Mouse (Mus musculus): ENCODE results near the gene Prr5. TPM values are rescaled to one million over a fixed set of nuclear protein-coding genes. Genes with fewer than 3 reads are reported as not detected.
"Not testable (repeated sequence)": the region's sequence is repeated elsewhere in the genome, so short reads cannot be mapped to it uniquely, and the experiment has no call there.

The Prr5 gene
- polyA plus RNA-seq, 1 experiment from 2014 or later = 18.3 TPM

DNA sequence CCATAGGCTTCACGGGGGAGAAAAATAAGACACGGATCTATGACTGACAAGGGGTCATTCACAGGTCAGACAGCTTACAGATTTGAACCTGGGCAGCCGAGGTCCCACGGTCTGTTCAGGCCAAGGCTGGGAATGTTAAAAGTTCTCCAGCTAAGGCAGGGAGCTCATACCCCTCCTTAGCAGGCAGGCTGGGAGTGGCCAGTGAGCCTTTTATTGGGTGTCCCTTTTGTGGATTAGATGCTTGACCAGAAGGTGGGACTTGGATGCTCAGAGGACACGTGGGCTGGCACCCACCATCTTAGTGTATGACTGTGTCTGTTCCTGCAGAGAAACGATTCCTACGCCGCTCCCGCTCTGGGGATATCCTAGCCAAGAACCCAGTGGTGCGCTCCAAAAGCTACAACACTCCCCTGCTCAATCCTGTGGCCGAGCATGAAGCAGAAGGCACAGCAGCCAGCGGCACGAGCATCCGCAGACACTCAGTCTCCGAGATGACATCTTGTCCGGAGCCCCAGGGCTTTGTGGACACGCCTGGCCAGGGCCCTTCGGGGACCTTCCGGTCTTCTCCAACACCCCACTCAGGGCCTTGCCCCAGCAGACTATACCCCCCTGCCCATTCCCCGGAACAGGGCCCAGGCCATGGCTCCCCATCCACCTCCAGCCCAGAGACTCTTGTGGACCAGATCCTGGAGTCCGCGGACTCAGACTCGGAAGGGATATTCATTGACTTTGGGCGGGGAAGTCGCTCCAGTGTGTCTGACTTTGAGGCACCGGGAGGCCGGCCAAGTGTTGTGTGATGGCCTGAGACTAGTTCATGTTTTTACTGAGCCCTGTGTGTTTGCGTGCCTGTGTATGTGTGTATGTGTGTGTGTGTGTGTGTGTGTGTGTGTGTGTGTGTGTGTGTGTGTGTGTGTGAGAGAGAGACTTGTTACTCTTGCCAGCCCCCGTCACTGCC lies 33.2 kb downstream of the Prr5 start:
- ATAC-seq (ENCODE audit: low FRiP score) = no peak
- H3K9me3 ChIP-seq = no peaks in the 10 kb centered on the region
- H3K4me3 ChIP-seq = no peak overlapping the region
- peaks cover 18% of the 10 kb centered on the region for H3K36me3 ChIP-seq
- 89% methylated on average over 28 of the region's 29 CpGs for WGBS
- H3K4me2 ChIP-seq = no peak overlapping the region
- no peak overlapping the region for H3K9ac ChIP-seq
- no peaks in the 10 kb centered on the region for H3K27me3 ChIP-seq
- 0 out of 2 replicates have a peak, but pooled peaks cover 5% of the 10 kb centered on the region for H3K4me1 ChIP-seq (replicated peaks)
- H3K27ac ChIP-seq = no peak overlapping the region

DNA sequence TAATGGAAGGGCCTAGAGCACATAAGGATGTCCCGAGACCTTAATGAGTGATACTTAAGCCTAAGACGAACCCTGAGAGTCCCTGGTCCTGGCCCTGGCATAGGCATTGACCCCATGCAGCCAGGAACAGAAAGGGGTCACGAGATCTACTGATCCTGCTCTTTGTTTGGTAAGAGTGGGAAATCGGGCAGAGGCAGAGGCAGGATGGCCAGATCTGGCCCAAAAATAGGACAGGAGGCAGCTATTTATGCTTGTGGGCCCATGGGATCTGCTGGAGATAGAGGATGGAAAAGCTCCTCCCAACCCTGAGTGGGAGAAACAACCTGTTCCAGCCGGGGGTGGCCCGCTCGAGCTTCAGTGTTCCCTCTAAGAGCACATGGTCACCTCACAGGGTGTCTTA lies 34.6 kb downstream of the Prr5 start:
- Histone ChIP-seq H3K9me3 (no peaks in the 10 kb centered on the region), H3K27me3 (no peaks in the 10 kb centered on the region), H3K9ac (no peak overlapping the region), H3K4me1 (replicated peaks) (no peaks in the 10 kb centered on the region), H3K4me3 (no peak overlapping the region), H3K4me2 (no peak overlapping the region), H3K36me3 (peaks cover 18% of the 10 kb centered on the region), H3K27ac (no peak overlapping the region)
- 86% methylated on average over 7 of the region's 7 CpGs for WGBS
- ATAC-seq (ENCODE audit: low FRiP score) = no peak

DNA sequence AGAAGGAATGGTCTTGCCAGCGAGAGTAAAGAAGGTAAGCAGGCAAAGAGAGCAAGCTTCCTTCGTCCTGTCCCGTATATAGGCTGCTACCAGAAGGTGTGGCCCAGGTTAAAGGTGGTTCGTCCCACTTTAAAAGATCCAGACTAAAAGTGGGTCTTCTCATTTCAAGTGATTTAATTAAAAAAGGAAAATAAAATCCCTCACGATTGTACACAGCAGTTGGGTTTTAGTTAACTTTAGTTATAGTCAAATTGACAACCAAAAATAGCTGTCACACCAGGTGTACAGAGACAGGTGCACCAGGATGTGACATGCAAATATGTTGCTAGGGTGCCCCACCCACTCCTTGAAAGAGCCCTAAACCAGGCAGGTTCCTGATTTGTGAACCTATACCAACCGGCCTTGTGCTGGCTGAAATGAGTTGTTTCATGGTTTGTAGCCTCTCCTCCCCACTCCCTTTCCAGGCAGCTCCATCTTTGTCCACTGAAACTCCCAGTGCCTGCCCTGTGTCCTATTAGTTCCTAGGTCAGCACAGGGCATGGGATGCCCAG lies 36.0 kb downstream of the Prr5 start:
- Histone ChIP-seq H3K4me3 (no peak overlapping the region), H3K36me3 (peaks cover 9% of the 10 kb centered on the region), H3K9ac (no peak overlapping the region), H3K4me2 (no peak overlapping the region), H3K27me3 (no peaks in the 10 kb centered on the region), H3K9me3 (no peaks in the 10 kb centered on the region), H3K27ac (no peak overlapping the region), H3K4me1 (replicated peaks) (no peaks in the 10 kb centered on the region)
- no peak for ATAC-seq (ENCODE audit: low FRiP score)
- WGBS = 92% methylated on average over 6 of the region's 6 CpGs

DNA sequence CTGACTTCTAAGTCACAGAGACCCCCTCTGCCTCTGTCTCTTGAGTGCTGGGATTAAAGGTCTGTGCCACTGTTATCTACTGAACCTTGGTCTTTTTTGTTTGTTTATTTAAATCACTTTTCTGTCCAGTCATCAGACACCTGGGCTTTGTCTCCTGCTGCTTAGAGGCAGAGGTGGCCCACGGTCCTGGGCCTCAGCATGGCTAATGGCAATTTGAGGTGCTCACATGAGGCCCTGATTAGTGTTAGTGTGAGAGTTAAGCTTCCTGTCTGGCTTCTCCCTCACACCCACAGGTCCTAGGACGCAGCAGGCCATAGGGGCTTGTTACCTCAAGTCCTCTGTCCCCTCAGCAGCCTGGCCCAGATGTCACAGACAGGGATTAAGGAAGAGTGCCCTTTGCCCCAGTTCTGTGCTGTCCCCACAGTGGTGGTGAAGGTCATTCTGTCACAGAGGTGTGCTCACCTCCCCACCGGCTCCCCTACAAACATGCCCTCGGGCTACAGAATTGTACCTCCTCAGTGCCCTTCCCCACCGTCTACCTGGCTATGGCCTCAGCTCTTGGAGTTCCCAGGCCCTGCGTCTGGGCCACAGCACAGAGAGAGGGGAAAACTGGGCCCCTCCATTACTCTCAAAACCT lies 37.7 kb downstream of the Prr5 start:
- H3K9ac ChIP-seq = no peak overlapping the region
- H3K27me3 ChIP-seq = 0 out of 2 replicates have a peak, but pooled peaks cover 4% of the 10 kb centered on the region
- H3K9me3 ChIP-seq = no peaks in the 10 kb centered on the region
- peaks cover 9% of the 10 kb centered on the region for H3K36me3 ChIP-seq
- H3K27ac ChIP-seq = no peak overlapping the region
- no peaks in the 10 kb centered on the region for H3K4me1 ChIP-seq (replicated peaks)
- 84% methylated on average over 6 of the region's 6 CpGs for WGBS
- H3K4me2 ChIP-seq = no peak overlapping the region
- ATAC-seq (ENCODE audit: low FRiP score) = no peak
- H3K4me3 ChIP-seq = no peak overlapping the region

DNA sequence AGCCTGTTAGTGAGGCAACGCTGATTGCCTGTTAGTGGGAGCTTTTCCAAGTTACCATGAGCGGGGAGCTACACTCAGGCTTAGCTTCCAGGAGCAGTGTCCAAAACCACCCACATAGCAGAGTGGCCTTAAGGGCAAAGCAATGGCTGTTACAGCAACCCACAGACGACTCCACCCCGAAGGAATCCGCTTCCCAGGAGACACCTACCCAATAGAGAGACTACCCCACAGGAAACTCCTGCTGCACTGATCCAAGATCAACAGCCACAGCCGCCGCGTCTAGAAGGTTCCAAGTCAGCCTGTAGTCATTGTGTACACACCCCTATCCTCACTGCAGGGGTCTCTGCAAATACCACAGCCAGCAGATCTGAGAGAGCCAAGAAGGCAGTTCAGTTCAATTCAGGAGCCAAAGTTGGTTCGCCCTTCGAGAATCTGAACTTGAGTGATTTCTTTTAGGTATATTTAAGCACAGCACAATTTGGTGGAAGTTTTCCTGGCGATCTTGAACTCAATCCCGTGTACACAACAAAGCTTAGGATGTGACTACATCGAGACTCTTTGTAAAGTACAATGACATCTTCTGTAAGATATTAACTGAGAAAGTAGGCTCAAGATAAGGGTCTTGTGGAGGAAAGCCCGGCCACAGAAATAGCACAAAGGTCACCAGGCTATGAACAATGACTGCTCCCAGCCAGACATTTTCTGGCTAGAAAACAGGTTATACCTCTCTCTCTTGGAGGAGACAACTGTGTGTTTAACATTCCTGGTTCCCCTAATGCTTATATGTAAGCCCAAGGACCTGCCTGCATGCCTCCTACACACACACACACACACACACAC lies 43.4 kb downstream of the Prr5 start:
- Histone ChIP-seq H3K4me1 (replicated peaks) (peaks cover 11% of the 10 kb centered on the region), H3K9ac (no peak overlapping the region), H3K4me3 (no peak overlapping the region), H3K27ac (no peak overlapping the region), H3K9me3 (no peaks in the 10 kb centered on the region), H3K36me3 (no peaks in the 10 kb centered on the region), H3K4me2 (no peak overlapping the region), H3K27me3 (0 out of 2 replicates have a peak, but pooled peaks cover 7% of the 10 kb centered on the region)
- 72% methylated on average over 14 of the region's 14 CpGs for WGBS
- no peak for ATAC-seq (ENCODE audit: low FRiP score)

DNA sequence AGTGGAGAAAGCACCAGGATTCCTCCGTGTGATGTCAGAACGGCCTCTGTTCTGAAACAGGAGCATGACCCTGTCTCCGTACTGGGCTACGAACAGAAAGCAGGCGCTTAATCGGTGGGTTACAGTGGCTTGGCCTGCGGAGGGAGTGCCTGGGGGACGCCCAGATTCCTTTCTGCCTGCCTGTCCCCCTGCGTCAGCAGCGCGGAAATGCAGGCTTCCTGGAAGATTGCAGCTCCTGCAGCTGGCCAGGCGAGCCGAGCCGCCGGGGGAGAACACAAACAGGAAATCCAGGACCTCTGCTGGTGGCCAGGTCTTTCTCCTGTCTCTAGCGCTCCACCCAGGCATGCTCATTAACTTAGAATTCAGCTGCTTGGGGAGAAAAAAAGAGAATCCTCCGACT lies 45.3 kb downstream of the Prr5 start:
- Histone ChIP-seq H3K4me3 (peak overlapping the region; percentile 11; the same call in 1 of the 2 replicates), H3K9me3 (no peaks in the 10 kb centered on the region), H3K4me1 (replicated peaks) (peaks cover 14% of the 10 kb centered on the region), H3K4me2 (peak overlapping the region; percentile 45), H3K27ac (peak overlapping the region; percentile 83), H3K9ac (peak overlapping the region; percentile 49), H3K36me3 (no peaks in the 10 kb centered on the region), H3K27me3 (peaks cover 22% of the 10 kb centered on the region)
- ATAC-seq (ENCODE audit: low FRiP score) = peak; percentile 76
- WGBS = 1% methylated on average over 17 of the region's 17 CpGs

DNA sequence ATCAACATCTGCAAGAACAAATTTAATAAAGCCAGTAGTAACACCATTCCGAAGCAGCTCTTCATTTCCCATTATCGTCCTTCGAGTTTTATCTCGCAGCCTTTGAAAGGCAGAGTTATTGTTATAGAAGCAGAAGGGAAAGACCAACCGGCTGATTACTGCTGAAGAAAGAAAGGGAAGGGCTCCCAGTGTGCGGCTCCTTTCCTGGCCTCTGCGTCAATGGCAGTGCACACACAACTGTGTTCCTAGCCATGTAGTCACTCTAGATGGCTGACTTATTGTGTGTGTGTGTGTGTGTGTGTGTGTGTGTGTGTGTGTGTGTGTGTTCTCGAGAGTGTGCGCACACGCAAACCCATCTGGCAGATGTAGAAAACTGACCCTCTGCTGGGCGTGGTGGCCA lies 45.7 kb downstream of the Prr5 start:
- WGBS = 43% methylated on average over 11 of the region's 11 CpGs
- Histone ChIP-seq H3K36me3 (no peaks in the 10 kb centered on the region), H3K27me3 (peaks cover 26% of the 10 kb centered on the region), H3K27ac (peak overlapping the region; percentile 83), H3K4me3 (peak overlapping the region; percentile 11; the same call in 1 of the 2 replicates), H3K4me1 (replicated peaks) (peaks cover 18% of the 10 kb centered on the region), H3K9me3 (no peaks in the 10 kb centered on the region), H3K9ac (peak overlapping the region; percentile 49), H3K4me2 (peak overlapping the region; percentile 45)
- ATAC-seq (ENCODE audit: low FRiP score) = peak; percentile 39

DNA sequence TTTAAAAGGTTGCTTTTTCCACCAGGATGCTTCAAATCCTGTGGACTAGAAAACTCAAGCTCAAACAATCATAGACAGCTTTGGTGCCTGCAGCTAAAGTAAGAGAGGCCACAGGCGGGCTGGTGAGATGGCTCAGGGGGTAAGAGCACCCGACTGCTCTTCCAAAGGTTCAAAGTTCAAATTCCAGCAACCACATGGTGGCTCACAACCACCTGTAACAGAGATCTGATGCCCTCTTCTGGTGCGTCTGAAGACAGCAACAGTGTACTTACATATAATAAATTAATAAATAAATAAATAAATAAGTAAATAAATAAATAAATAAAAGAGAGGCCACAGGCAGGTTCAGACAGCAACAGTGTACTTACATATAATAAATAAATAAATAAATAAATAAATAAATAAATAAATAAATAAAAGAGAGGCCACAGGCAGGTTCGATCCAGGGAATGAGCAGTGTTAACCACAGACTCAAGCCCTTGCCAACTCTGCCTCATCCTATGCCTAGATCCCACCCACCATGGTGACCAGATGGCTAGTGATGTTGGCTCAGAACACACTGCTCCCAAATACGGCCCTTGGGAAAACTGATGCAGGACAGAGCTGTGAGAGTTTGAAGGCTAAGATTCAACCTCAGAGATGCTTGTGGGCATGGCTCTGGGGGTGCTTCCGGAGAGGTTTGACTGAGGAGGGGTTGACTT lies 48.3 kb downstream of the Prr5 start:
- H3K4me2 ChIP-seq; H3K4me3 ChIP-seq; H3K36me3 ChIP-seq; H3K9ac ChIP-seq; H3K9me3 ChIP-seq; H3K27ac ChIP-seq; ATAC-seq (ENCODE audit: low FRiP score): not testable (repeated sequence)
- Histone ChIP-seq H3K27me3 (peaks cover 43% of the 10 kb centered on the region), H3K4me1 (replicated peaks) (peaks cover 25% of the 10 kb centered on the region)
- WGBS = 73% methylated on average over 6 of the region's 6 CpGs

DNA sequence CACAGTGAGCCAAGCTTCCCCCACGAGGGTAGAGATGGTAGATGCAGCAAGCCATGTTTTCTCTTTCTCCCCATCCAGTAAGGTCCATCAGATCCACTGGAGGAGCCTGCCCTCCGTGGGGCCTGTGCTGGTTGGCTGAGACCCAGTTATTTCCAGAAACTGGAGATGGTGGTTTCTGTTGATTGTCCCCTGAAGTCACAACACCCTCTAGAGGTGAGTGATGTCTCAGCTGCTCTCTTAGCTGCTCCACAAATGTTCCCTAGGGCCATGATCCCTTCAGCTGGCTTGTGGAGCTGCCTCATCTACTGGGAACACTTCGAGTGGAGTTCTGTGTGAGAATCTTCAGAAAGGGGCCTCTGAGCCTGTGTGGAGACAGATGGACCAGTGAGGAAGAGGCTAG lies 49.4 kb downstream of the Prr5 start:
- no peak overlapping the region for H3K4me2 ChIP-seq
- H3K4me3 ChIP-seq = no peak overlapping the region
- H3K4me1 ChIP-seq (replicated peaks) = peaks cover 25% of the 10 kb centered on the region
- ATAC-seq (ENCODE audit: low FRiP score) = no peak
- peaks cover 43% of the 10 kb centered on the region for H3K27me3 ChIP-seq
- no peak overlapping the region for H3K9ac ChIP-seq
- no peaks in the 10 kb centered on the region for H3K9me3 ChIP-seq
- no peaks in the 10 kb centered on the region for H3K36me3 ChIP-seq
- 74% methylated on average over 3 of the region's 3 CpGs for WGBS
- no peak overlapping the region for H3K27ac ChIP-seq

GRCm38 (mm10) chr15:84719791-84720190 lies 50.4 kb downstream of the Prr5 start, which contains the start of gene Arhgap8:
TSS of gene Arhgap8 (plus strand) at chr15:84720052.
- H3K9ac ChIP-seq = no peak within 1 kb of the TSS
- H3K4me2 ChIP-seq = peak within 1 kb of the TSS; percentile 44
- peak within 1 kb of the TSS; percentile 14 for H3K4me3 ChIP-seq
- peaks cover 43% of the 10 kb centered on the region for H3K27me3 ChIP-seq
- no peaks in the 10 kb centered on the region for H3K36me3 ChIP-seq
- no peak within 1 kb of the TSS for H3K27ac ChIP-seq
- H3K9me3 ChIP-seq = no peaks in the 10 kb centered on the region
- ATAC-seq (ENCODE audit: low FRiP score) = no peak
- peaks cover 21% of the 10 kb centered on the region for H3K4me1 ChIP-seq (replicated peaks)
- 3% methylated on average over 22 of the region's 24 CpGs for WGBS
